Mouse (Mus musculus) central nervous system, embryonic 14 days (tissue): ENCODE results near the gene Adora1. TPM values are rescaled to one million over a fixed set of nuclear protein-coding genes. Genes with fewer than 3 reads are reported as not detected.

ENCODE experiments used
- polyA plus RNA-seq: library from polyadenylated mRNA; depleted of rRNA; stranded (reverse); fragments of >200 nt; gene quantifications from 2 replicates; pipeline ENCODE4 v1.2.3, GENCODE M21; 2012; rRNA removed

The Adora1 gene
- 9.8 and 11.2 TPM in 2 replicates for polyA plus RNA-seq

DNA sequence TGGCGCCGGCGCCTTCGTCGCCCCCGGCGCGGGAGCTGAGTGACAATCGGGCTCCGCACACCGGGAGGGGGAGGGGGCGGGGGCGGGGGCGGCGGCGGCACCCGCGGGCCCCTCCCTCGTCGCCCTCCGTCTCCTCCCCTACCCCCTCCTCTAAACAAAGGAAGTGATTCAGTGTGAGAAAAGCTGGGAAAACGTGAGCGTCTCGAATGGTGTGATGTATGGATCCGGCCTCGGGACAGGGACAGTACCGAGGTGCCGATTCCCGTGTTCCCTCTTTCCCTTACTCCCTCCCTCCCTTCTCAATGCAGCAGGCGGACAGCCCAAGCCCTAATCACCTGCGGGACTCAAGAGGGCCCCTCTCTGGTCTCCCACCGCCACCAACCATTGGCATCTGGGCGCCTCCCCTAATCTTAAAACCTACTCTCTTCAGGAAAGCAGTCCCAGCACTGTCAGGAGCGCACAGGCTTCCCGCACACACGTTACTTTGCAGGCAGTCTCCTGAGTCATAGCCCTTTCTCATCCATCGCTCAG is at the start of gene Adora1:
Adora1 (minus strand) TSS at position 41 of the 531 bp plus-strand sequence.

DNA sequence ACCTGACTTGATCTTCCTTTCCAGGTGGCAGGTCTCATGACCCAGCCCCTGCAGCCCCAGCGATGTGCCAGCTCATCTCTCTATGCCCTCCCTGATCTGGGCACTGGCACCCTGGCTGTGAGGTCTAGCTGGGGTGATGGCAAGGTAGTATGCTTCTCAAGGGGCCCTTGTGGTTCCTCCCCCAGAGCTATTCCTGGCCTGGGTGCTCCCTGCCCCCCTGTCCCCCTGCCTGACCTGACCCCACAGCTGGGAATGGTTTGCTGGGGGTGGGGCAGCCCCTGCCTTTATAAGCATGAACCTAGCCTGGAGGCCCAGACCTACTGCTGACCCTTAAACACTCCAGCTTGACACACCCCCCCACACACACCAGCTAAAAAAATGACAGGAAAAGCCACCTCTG is 42.1 kb downstream of the Adora1 start, which contains the start of gene Mybph:
Mybph (plus strand) TSS at position 323 of the 400 bp plus-strand sequence.

GRCm38 (mm10) chr1:134182025-134182424 is 53.2 kb downstream of the Adora1 start, which contains the start of gene Chil1:
Chil1 (plus strand) TSS chr1:134182176.

Other genes starting within 250 kb of the Adora1 start
- gene Fmod, start 198.2 kb downstream of the Adora1 start, polyA plus RNA-seq = 8.1 and 14.9 TPM in 2 replicates
- 38.3 and 60.7 TPM in 2 replicates for gene Btg2, start 156.3 kb downstream of the Adora1 start, polyA plus RNA-seq
- gene Chit1, start 124.2 kb downstream of the Adora1 start, polyA plus RNA-seq = 0.16 and 0.20 TPM in 2 replicates
- gene Chil1, start 53.3 kb downstream of the Adora1 start, polyA plus RNA-seq = 2.0 and 4.0 TPM in 2 replicates
- gene Mybph, start 42.0 kb downstream of the Adora1 start, polyA plus RNA-seq = 0.20 and 14.9 TPM in 2 replicates
- 0.57 and 25.5 TPM in 2 replicates for gene Myog, start 54.6 kb upstream of the Adora1 start, polyA plus RNA-seq
- gene Ppfia4, start 97.5 kb upstream of the Adora1 start, polyA plus RNA-seq = 22.9 and 30.5 TPM in 2 replicates
- gene Tmem183a, start 126.5 kb upstream of the Adora1 start, polyA plus RNA-seq = 112 and 121 TPM in 2 replicates
- gene 4933406M09Rik, start 150.5 kb upstream of the Adora1 start, polyA plus RNA-seq = 0.04 TPM in 1 of 2 replicates, not detected in the other
- 13.4 and 19.2 TPM in 2 replicates for gene Cyb5r1, start 170.1 kb upstream of the Adora1 start, polyA plus RNA-seq
- 54.3 and 59.4 TPM in 2 replicates for gene Adipor1, start 179.9 kb upstream of the Adora1 start, polyA plus RNA-seq
- 23.9 and 25.3 TPM in 2 replicates for gene Klhl12, start 220.1 kb upstream of the Adora1 start, polyA plus RNA-seq